Mouse (Mus musculus): ENCODE results near the gene Xab2. TPM values are rescaled to one million over a fixed set of nuclear protein-coding genes. Genes with fewer than 3 reads are reported as not detected.
A peak's percentile ranks its signal among the peaks of the same experiment; 100 is the strongest.

The Xab2 gene
- polyA plus RNA-seq, 1 experiment from 2014 or later = 46.2 TPM

- Histone ChIP-seq H3K9me3 (replicated peaks) (no peaks in the 10 kb centered on the region), H3K4me1 (no peaks in the 10 kb centered on the region; the same call in 1 of the 2 replicates), H3K36me3 (peaks cover 93% of the 10 kb centered on the region), H3K27ac (replicated peaks) (no peak overlapping the region), H3K9ac (replicated peaks) (no peak overlapping the region), H3K27me3 (replicated peaks) (no peaks in the 10 kb centered on the region), H3K4me3 (replicated peaks) (no peak overlapping the region), H3K4me2 (no peak overlapping the region)
- no peak for ATAC-seq (ENCODE audit: low FRiP score)
- WGBS = 93% methylated on average over 7 of the region's 7 CpGs
These were observed 13.3 kb downstream of the Xab2 start for GRCm38 (mm10) chr8:3607822-3608221.

- no peaks in the 10 kb centered on the region for H3K27me3 ChIP-seq (replicated peaks)
- H3K4me1 ChIP-seq = no peaks in the 10 kb centered on the region; the same call in 1 of the 2 replicates
- H3K4me3 ChIP-seq (replicated peaks) = no peak overlapping the region
- no peak overlapping the region for H3K27ac ChIP-seq (replicated peaks)
- no peak overlapping the region for H3K9ac ChIP-seq (replicated peaks)
- WGBS = 82% methylated on average over 16 of the region's 16 CpGs
- H3K4me2 ChIP-seq = no peak overlapping the region
- no peak for ATAC-seq (ENCODE audit: low FRiP score)
- H3K9me3 ChIP-seq (replicated peaks) = no peaks in the 10 kb centered on the region
- peaks cover 96% of the 10 kb centered on the region for H3K36me3 ChIP-seq
These were observed 14.5 kb downstream of the Xab2 start for GRCm38 (mm10) chr8:3606593-3606992.

- WGBS = 85% methylated on average over 13 of the region's 13 CpGs
These were observed 17.7 kb downstream of the Xab2 start for GRCm38 (mm10) chr8:3603439-3603838.

GRCm38 (mm10) chr8:3600401-3600800 is 20.7 kb downstream of the Xab2 start:
- WGBS = 97% methylated on average over 6 of the region's 6 CpGs
- H3K36me3 ChIP-seq = peaks cover 73% of the 10 kb centered on the region
- ATAC-seq (ENCODE audit: low FRiP score) = no peak
- H3K27ac ChIP-seq (replicated peaks) = no peak overlapping the region
- no peak overlapping the region for H3K9ac ChIP-seq (replicated peaks)
- no peaks in the 10 kb centered on the region for H3K27me3 ChIP-seq (replicated peaks)
- H3K4me1 ChIP-seq = no peaks in the 10 kb centered on the region
- no peaks in the 10 kb centered on the region for H3K9me3 ChIP-seq (replicated peaks)
- H3K4me3 ChIP-seq (replicated peaks) = no peak overlapping the region
- H3K4me2 ChIP-seq = no peak overlapping the region

More at GRCm38 (mm10) chr8:3603439-3603838, 17.7 kb downstream of the Xab2 start:
- ATAC-seq (ENCODE audit: low FRiP score) = no peak
- H3K4me2 ChIP-seq = no peak overlapping the region
- peaks cover 94% of the 10 kb centered on the region for H3K36me3 ChIP-seq
- H3K27ac ChIP-seq (replicated peaks) = no peak overlapping the region
- no peak overlapping the region for H3K4me3 ChIP-seq (replicated peaks)
- no peak overlapping the region for H3K9ac ChIP-seq (replicated peaks)
- no peaks in the 10 kb centered on the region for H3K27me3 ChIP-seq (replicated peaks)
- H3K4me1 ChIP-seq = no peaks in the 10 kb centered on the region; the same call in 1 of the 2 replicates
- no peaks in the 10 kb centered on the region for H3K9me3 ChIP-seq (replicated peaks)

GRCm38 (mm10) chr8:3599219-3599618 is 21.9 kb downstream of the Xab2 start:
- no peaks in the 10 kb centered on the region for H3K27me3 ChIP-seq (replicated peaks)
- WGBS = 50% methylated on average over 1 of the region's 1 CpGs
- no peak overlapping the region for H3K27ac ChIP-seq (replicated peaks)
- H3K36me3 ChIP-seq = peaks cover 63% of the 10 kb centered on the region
- no peaks in the 10 kb centered on the region for H3K4me1 ChIP-seq
- no peak overlapping the region for H3K4me2 ChIP-seq
- H3K9me3 ChIP-seq (replicated peaks) = no peaks in the 10 kb centered on the region
- H3K9ac ChIP-seq (replicated peaks) = no peak overlapping the region
- ATAC-seq (ENCODE audit: low FRiP score) = no peak
- H3K4me3 ChIP-seq (replicated peaks) = no peak overlapping the region

GRCm38 (mm10) chr8:3598054-3598453 is 23.1 kb downstream of the Xab2 start:
- Histone ChIP-seq H3K9ac (replicated peaks) (no peak overlapping the region), H3K27ac (replicated peaks) (no peak overlapping the region), H3K9me3 (replicated peaks) (no peaks in the 10 kb centered on the region), H3K4me2 (no peak overlapping the region), H3K27me3 (replicated peaks) (no peaks in the 10 kb centered on the region), H3K36me3 (peaks cover 51% of the 10 kb centered on the region), H3K4me3 (replicated peaks) (no peak overlapping the region), H3K4me1 (peaks cover 3% of the 10 kb centered on the region; the same call in 1 of the 2 replicates)
- WGBS = 86% methylated on average over 3 of the region's 3 CpGs
- no peak for ATAC-seq (ENCODE audit: low FRiP score)

GRCm38 (mm10) chr8:3594466-3594865 is 26.6 kb downstream of the Xab2 start:
- Histone ChIP-seq H3K27me3 (replicated peaks) (no peaks in the 10 kb centered on the region), H3K36me3 (peaks cover 18% of the 10 kb centered on the region), H3K9me3 (replicated peaks) (no peaks in the 10 kb centered on the region), H3K4me2 (no peak overlapping the region), H3K4me3 (replicated peaks) (no peak overlapping the region), H3K9ac (replicated peaks) (no peak overlapping the region), H3K27ac (replicated peaks) (no peak overlapping the region), H3K4me1 (peaks cover 3% of the 10 kb centered on the region; the same call in 1 of the 2 replicates)
- no peak for ATAC-seq (ENCODE audit: low FRiP score)
- 91% methylated on average over 2 of the region's 2 CpGs for WGBS

GRCm38 (mm10) chr8:3593470-3593869 is 27.6 kb downstream of the Xab2 start:
- no peak for ATAC-seq (ENCODE audit: low FRiP score)

GRCm38 (mm10) chr8:3588258-3588633 is 32.9 kb downstream of the Xab2 start:
- Histone ChIP-seq H3K4me3 (replicated peaks) (peak overlapping the region; percentile 92), H3K36me3 (no peaks in the 10 kb centered on the region), H3K4me2 (peak overlapping the region; percentile 73), H3K27me3 (replicated peaks) (no peaks in the 10 kb centered on the region), H3K9me3 (replicated peaks) (no peaks in the 10 kb centered on the region), H3K4me1 (0 out of 2 replicates have a peak, but pooled peaks cover 4% of the 10 kb centered on the region), H3K9ac (replicated peaks) (peak overlapping the region; percentile 81), H3K27ac (replicated peaks) (peak overlapping the region; percentile 89)
- ATAC-seq (ENCODE audit: low FRiP score) = peak; percentile 71
- WGBS = 2% methylated on average over 10 of the region's 11 CpGs

More at GRCm38 (mm10) chr8:3593470-3593869, 27.6 kb downstream of the Xab2 start:
- Histone ChIP-seq H3K4me1 (peaks cover 3% of the 10 kb centered on the region; the same call in 1 of the 2 replicates), H3K27me3 (replicated peaks) (no peaks in the 10 kb centered on the region), H3K4me3 (replicated peaks) (no peak overlapping the region), H3K4me2 (no peak overlapping the region), H3K27ac (replicated peaks) (no peak overlapping the region), H3K9ac (replicated peaks) (no peak overlapping the region), H3K9me3 (replicated peaks) (no peaks in the 10 kb centered on the region), H3K36me3 (peaks cover 8% of the 10 kb centered on the region)
- WGBS = 75% methylated on average over 3 of the region's 3 CpGs

- H3K27me3 ChIP-seq (replicated peaks) = no peaks in the 10 kb centered on the region
- H3K36me3 ChIP-seq = no peaks in the 10 kb centered on the region
- peak; percentile 85 for ATAC-seq (ENCODE audit: low FRiP score)
These were observed 33.5 kb downstream of the Xab2 start for GRCm38 (mm10) chr8:3587391-3588257.

GRCm38 (mm10) chr8:3586993-3587390 is 34.1 kb downstream of the Xab2 start, which contains the start of gene Camsap3:
Gene Camsap3, plus strand, starts transcription at chr8:3587293.
- H3K9ac ChIP-seq (replicated peaks) = peak within 1 kb of the TSS; percentile 81
- no peak for ATAC-seq (ENCODE audit: low FRiP score)
- 6% methylated on average over 7 of the region's 7 CpGs for WGBS
- H3K4me1 ChIP-seq = 0 out of 2 replicates have a peak, but pooled peaks cover 4% of the 10 kb centered on the region
- H3K27ac ChIP-seq (replicated peaks) = peak within 1 kb of the TSS; percentile 89
- H3K36me3 ChIP-seq = no peaks in the 10 kb centered on the region
- peak within 1 kb of the TSS; percentile 73 for H3K4me2 ChIP-seq
- H3K27me3 ChIP-seq (replicated peaks) = no peaks in the 10 kb centered on the region
- no peaks in the 10 kb centered on the region for H3K9me3 ChIP-seq (replicated peaks)
- peak within 1 kb of the TSS; percentile 92 for H3K4me3 ChIP-seq (replicated peaks)

More at GRCm38 (mm10) chr8:3587391-3588257, 33.5 kb downstream of the Xab2 start:
- Histone ChIP-seq H3K9me3 (replicated peaks) (no peaks in the 10 kb centered on the region), H3K9ac (replicated peaks) (peak overlapping the region; percentile 81), H3K4me3 (replicated peaks) (peak overlapping the region; percentile 92), H3K27ac (replicated peaks) (peak overlapping the region; percentile 89), H3K4me1 (0 out of 2 replicates have a peak, but pooled peaks cover 4% of the 10 kb centered on the region), H3K4me2 (peak overlapping the region; percentile 73)
- 0% methylated on average over 68 of the region's 77 CpGs for WGBS

GRCm38 (mm10) chr8:3586452-3586851 is 34.7 kb downstream of the Xab2 start:
- H3K36me3 ChIP-seq = no peaks in the 10 kb centered on the region
- H3K27ac ChIP-seq (replicated peaks) = no peak overlapping the region
- H3K4me1 ChIP-seq = 0 out of 2 replicates have a peak, but pooled peaks cover 4% of the 10 kb centered on the region
- H3K4me3 ChIP-seq (replicated peaks) = no peak overlapping the region
- no peaks in the 10 kb centered on the region for H3K27me3 ChIP-seq (replicated peaks)
- 89% methylated on average over 2 of the region's 2 CpGs for WGBS
- no peaks in the 10 kb centered on the region for H3K9me3 ChIP-seq (replicated peaks)
- no peak for ATAC-seq (ENCODE audit: low FRiP score)
- H3K4me2 ChIP-seq = no peak overlapping the region
- H3K9ac ChIP-seq (replicated peaks) = no peak overlapping the region

Measured in neural tube, embryonic 15.5 days (tissue).